Comparison of ENCODE assay signal across 12 mouse cellular contexts in genomic region chr2:7025594-7025993, GRCm38 (mm10).
A peak's percentile ranks its signal among the peaks of the same experiment; 100 is the strongest.
DNase-seq lines count a peak whose midpoint lies in the region; ATAC-seq lines count a peak whose summit lies in the region.
"Had no signal": no experiment of that assay in that cellular context is flagged by ENCODE, and none has a peak within 500 bp of the region (broad histone marks: within the 10 kb centered on the region; RNA-seq: fewer than 3 reads in every experiment).

No protein-coding gene starts in this region.

- H3K27me3 ChIP-seq in heart, embryonic 11.5 days (ENCODE audit: control insufficient read depth, insufficient read depth, low read length): no peaks in the 10 kb centered on the region
- no peaks in the 10 kb centered on the region for H3K27me3 ChIP-seq in lung, embryonic 15.5 days
- no peaks in the 10 kb centered on the region for H3K27me3 ChIP-seq in forebrain, embryonic 14.5 days (replicated peaks; ENCODE audit: control insufficient read depth, insufficient read depth, low read length)
- H3K27me3 ChIP-seq: neural tube, embryonic 15.5 days had no signal

- H3K9ac ChIP-seq in heart, embryonic 11.5 days (ENCODE audit: low read depth, low read length): no peak overlapping the region
- no peak overlapping the region for H3K9ac ChIP-seq in lung, embryonic 15.5 days
- no peak overlapping the region for H3K9ac ChIP-seq in forebrain, embryonic 14.5 days (ENCODE audit: low read length)
- H3K9ac ChIP-seq: neural tube, embryonic 15.5 days had no signal

- ATAC-seq in heart, embryonic 11.5 days (replicated peaks; ENCODE audit: insufficient number of reproducible peaks, low FRiP score, low TSS enrichment): no peak
- peak; percentile 81; the same call in 1 of the 2 replicates for ATAC-seq in lung, embryonic 15.5 days (ENCODE audit: borderline replicate concordance, extremely low read depth, low FRiP score, low TSS enrichment)
- ATAC-seq in forebrain, embryonic 14.5 days: no peak
- ATAC-seq: forebrain, embryonic 16.5 days had no signal

- H3K27ac ChIP-seq in heart, embryonic 11.5 days (ENCODE audit: low read depth, low read length): no peak overlapping the region
- H3K27ac ChIP-seq in lung, embryonic 15.5 days: no peak overlapping the region
- no peak overlapping the region for H3K27ac ChIP-seq in forebrain, embryonic 14.5 days (ENCODE audit: low read depth, low read length)
- H3K27ac ChIP-seq: neural tube, embryonic 15.5 days had no signal

- H3K4me1 ChIP-seq in heart, embryonic 11.5 days (ENCODE audit: control insufficient read depth, insufficient read depth, low read length): no peaks in the 10 kb centered on the region; the same call in 1 of the 2 replicates
- H3K4me1 ChIP-seq in lung, embryonic 15.5 days: no peaks in the 10 kb centered on the region; the same call in 1 of the 2 replicates
- no peaks in the 10 kb centered on the region for H3K4me1 ChIP-seq in forebrain, embryonic 14.5 days (ENCODE audit: control insufficient read depth, insufficient read depth, low read length)
- H3K4me1 ChIP-seq: neural tube, embryonic 15.5 days had no signal

- DNase-seq in heart, adult 18-20 months: peak; percentile 55 to 67
- DNase-seq in heart, adult 8-10 months (ENCODE audit: low spot score): peak; percentile 52
- DNase-seq in kidney, adult 11 months: peak; percentile 19
- DNase-seq in cerebellum, adult 11-12 months: no peak
- DNase-seq in cerebellum, adult 18-20 months: no peak
- no peak for DNase-seq in forebrain, embryonic 14.5 days (ENCODE audit: low spot score)
- DNase-seq: midbrain, embryonic 14.5 days had no signal

- 62% methylated on average over 5 of the region's 5 CpGs for WGBS in heart, embryonic 11.5 days (ENCODE audit: insufficient replicate concordance)
- 42% methylated on average over 5 of the region's 5 CpGs for WGBS in lung, embryonic 15.5 days
- WGBS in forebrain, embryonic 14.5 days: 74% methylated on average over 5 of the region's 5 CpGs

- H3K36me3 ChIP-seq in heart, embryonic 11.5 days (ENCODE audit: control insufficient read depth, insufficient read depth, low read length): no peaks in the 10 kb centered on the region; the same call in 1 of the 2 replicates
- no peaks in the 10 kb centered on the region for H3K36me3 ChIP-seq in lung, embryonic 15.5 days
- no peaks in the 10 kb centered on the region for H3K36me3 ChIP-seq in forebrain, embryonic 14.5 days (ENCODE audit: control insufficient read depth, insufficient read depth, low read length)
- H3K36me3 ChIP-seq: neural tube, embryonic 15.5 days had no signal

- no peak overlapping the region for H3K4me3 ChIP-seq in heart, embryonic 11.5 days (ENCODE audit: low read depth, low read length)
- no peak overlapping the region for H3K4me3 ChIP-seq in lung, embryonic 15.5 days
- H3K4me3 ChIP-seq in forebrain, embryonic 14.5 days (ENCODE audit: low read depth, low read length): no peak overlapping the region
- H3K4me3 ChIP-seq: neural tube, embryonic 15.5 days had no signal

- H3K9me3 ChIP-seq in heart, embryonic 11.5 days (replicated peaks; ENCODE audit: control insufficient read depth, low read length): no peaks in the 10 kb centered on the region
- no peaks in the 10 kb centered on the region for H3K9me3 ChIP-seq in lung, embryonic 15.5 days
- no peaks in the 10 kb centered on the region for H3K9me3 ChIP-seq in forebrain, embryonic 14.5 days (replicated peaks; ENCODE audit: control insufficient read depth, low read length)
- H3K9me3 ChIP-seq: neural tube, embryonic 15.5 days had no signal

- H3K4me2 ChIP-seq in heart, embryonic 11.5 days: no peak overlapping the region
- H3K4me2 ChIP-seq in lung, embryonic 15.5 days: no peak overlapping the region
- no peak overlapping the region for H3K4me2 ChIP-seq in forebrain, embryonic 14.5 days (ENCODE audit: low read length)
- H3K4me2 ChIP-seq: liver, embryonic 11.5 days; neural tube, embryonic 15.5 days had no signal

Comparison
In these comparisons a context has a peak if more than half of its experiments do, and no peak if none do; other contexts are left out.
1. DNase-seq: peak in heart, adult 18-20 months (2 of 2), heart, adult 8-10 months (single experiment) and kidney, adult 11 months (single experiment); none in cerebellum, adult 11-12 months (single experiment), cerebellum, adult 18-20 months (0 of 2) and forebrain, embryonic 14.5 days (single experiment).